Mouse (Mus musculus): ENCODE measurements at regions not wholly inside any gene's neighbourhood (a gene's known extent, or its start where the extent isn't known, plus 50 kb on each side); places are given as distances from the start of the nearest gene placed in this dataset.

GRCm38 (mm10) chr9:63052181-63052580, 64.5 kb upstream of the Pias1 start:
- no peak for ATAC-seq (replicated peaks in 1 of 2; ENCODE audit: insufficient read depth in 1 of 2, low FRiP score in 2 of 2, low TSS enrichment in 1 of 2, low read depth in 1 of 2, poor library complexity in 2 of 2, severe bottlenecking in 2 of 2)

GRCm38 (mm10) chr9:63051631-63052030, 63.9 kb upstream of the Pias1 start:
- no peak for ATAC-seq (replicated peaks in 1 of 2; ENCODE audit: insufficient read depth in 1 of 2, low FRiP score in 2 of 2, low TSS enrichment in 1 of 2, low read depth in 1 of 2, poor library complexity in 2 of 2, severe bottlenecking in 2 of 2)

- no peak for ATAC-seq (replicated peaks in 1 of 2; ENCODE audit: insufficient read depth in 1 of 2, low FRiP score in 2 of 2, low TSS enrichment in 1 of 2, low read depth in 1 of 2, poor library complexity in 2 of 2, severe bottlenecking in 2 of 2)
Observed at GRCm38 (mm10) chr9:63049290-63049689, 61.6 kb upstream of the Pias1 start.

- no peak for ATAC-seq (replicated peaks in 1 of 2; ENCODE audit: insufficient read depth in 1 of 2, low FRiP score in 2 of 2, low TSS enrichment in 1 of 2, low read depth in 1 of 2, poor library complexity in 2 of 2, severe bottlenecking in 2 of 2)
Observed at GRCm38 (mm10) chr9:63046981-63047380, 59.3 kb upstream of the Pias1 start.

GRCm38 (mm10) chr9:63045531-63045930, 57.8 kb upstream of the Pias1 start:
- ATAC-seq (replicated peaks in 1 of 2; ENCODE audit: insufficient read depth in 1 of 2, low FRiP score in 2 of 2, low TSS enrichment in 1 of 2, low read depth in 1 of 2, poor library complexity in 2 of 2, severe bottlenecking in 2 of 2) = no peak

- no peak for ATAC-seq (replicated peaks in 1 of 2; ENCODE audit: insufficient read depth in 1 of 2, low FRiP score in 2 of 2, low TSS enrichment in 1 of 2, low read depth in 1 of 2, poor library complexity in 2 of 2, severe bottlenecking in 2 of 2)
Observed at GRCm38 (mm10) chr9:63043304-63043703, 55.6 kb upstream of the Pias1 start.

GRCm38 (mm10) chr9:63038031-63038430, 50.3 kb upstream of the Pias1 start:
- ATAC-seq (replicated peaks in 1 of 2; ENCODE audit: insufficient read depth in 1 of 2, low FRiP score in 2 of 2, low TSS enrichment in 1 of 2, low read depth in 1 of 2, poor library complexity in 2 of 2, severe bottlenecking in 2 of 2) = no peak
